Mouse (Mus musculus) embryonic facial prominence, embryonic 14.5 days (tissue): ENCODE results near the gene Kcnq1. TPM values are rescaled to one million over a fixed set of nuclear protein-coding genes. Genes with fewer than 3 reads are reported as not detected.
A peak's percentile ranks its signal among the peaks of the same experiment; 100 is the strongest.

ENCODE experiments used
- ATAC-seq: fragments of 200-750 bp; cut with Nextera tagmentation; 2 replicates; pipeline ENCODE4 v1.8.0; 2017; ENCODE audit warnings: low read depth, moderate number of reproducible peaks, moderate TSS enrichment
- DNase-seq: peaks from one replicate; pipeline ENCODE4 v3.0.0-alpha.2; 2015; ENCODE audit warnings: low spot score
- H3K27ac ChIP-seq: fragments of 300-500 bp; sonication (generic); replicated peaks from 2 replicates; pipeline ENCODE4 v1.5.1; 2014; ENCODE audit warnings: low read depth, mild to moderate bottlenecking, low read length, moderate library complexity
- H3K27me3 ChIP-seq: fragments of 300-500 bp; sonication (generic); replicated peaks from 2 replicates; pipeline ENCODE4 v1.6.1; 2014; ENCODE audit warnings: low read length; ENCODE audit not compliant: control insufficient read depth, insufficient read depth
- H3K36me3 ChIP-seq: fragments of 300-500 bp; sonication (generic); 2 replicates; pipeline ENCODE4 v1.6.1; 2014; ENCODE audit warnings: low read length, mixed read lengths; ENCODE audit not compliant: control insufficient read depth, insufficient read depth
- H3K4me1 ChIP-seq: fragments of 300-500 bp; sonication (generic); 2 replicates; pipeline ENCODE4 v1.6.1; 2014; ENCODE audit warnings: antibody characterized with exemption, low read length; ENCODE audit not compliant: control insufficient read depth, insufficient read depth
- H3K4me2 ChIP-seq: fragments of 300-500 bp; sonication (generic); 2 replicates; pipeline ENCODE4 v1.6.1; 2014; ENCODE audit warnings: low read depth, mild to moderate bottlenecking, low read length, moderate library complexity, mixed read lengths
- H3K4me3 ChIP-seq: fragments of 300-500 bp; sonication (generic); 2 replicates; pipeline ENCODE4 v1.5.1; 2014; ENCODE audit warnings: low read depth, mild to moderate bottlenecking, low read length
- H3K9ac ChIP-seq: fragments of 300-500 bp; sonication (generic); 2 replicates; pipeline ENCODE4 v1.6.1; 2014; ENCODE audit warnings: low read depth, mild to moderate bottlenecking, low read length, moderate library complexity, mixed read lengths
- H3K9me3 ChIP-seq: fragments of 300-500 bp; sonication (generic); 2 replicates; pipeline ENCODE4 v1.6.1; 2016; ENCODE audit warnings: low read length; ENCODE audit not compliant: control insufficient read depth
- WGBS: fragments of 180-500 bp; shearing (Covaris S2); extraction: QIAGEN DNeasy Blood & Tissue Kit; methylation state at CpG from one replicate; pipeline ENCODE4 v1.1.7; 2014; 5-methylcytosine and 5-hydroxymethylcytosine counted together
- polyA plus RNA-seq: library from polyadenylated mRNA; unstranded; fragments of >200 nt; fragmentation: Nextera tagmentation; extraction: Ambion mirVana; gene quantifications from 2 replicates; pipeline ENCODE4 v1.2.1, GENCODE M21; 2014

The Kcnq1 gene
- polyA plus RNA-seq, 1 experiment from 2014 or later = 1.9 TPM

DNA sequence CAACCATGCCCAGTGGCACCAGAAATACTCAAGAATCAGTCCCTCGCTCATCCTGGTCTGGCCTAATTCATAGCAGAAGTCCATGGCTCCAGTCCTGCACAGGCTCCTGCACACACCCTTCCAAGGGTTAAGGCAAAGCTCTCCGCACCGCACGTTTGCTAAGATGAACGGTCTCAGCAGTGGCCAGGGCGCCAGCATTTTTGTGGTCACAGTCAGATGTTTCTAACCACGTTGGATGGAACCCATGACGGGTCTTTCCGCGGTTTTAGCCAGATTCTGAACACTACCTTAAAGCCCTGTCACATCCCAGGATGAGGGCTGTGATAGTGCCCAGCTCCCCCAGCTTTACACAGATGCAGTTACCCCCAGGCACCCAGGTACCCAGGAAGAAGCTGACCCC lies 293.6 kb downstream of the Kcnq1 start:
- Histone ChIP-seq H3K9me3 (no peaks in the 10 kb centered on the region), H3K4me1 (peaks cover 11% of the 10 kb centered on the region), H3K4me2 (no peak overlapping the region), H3K27ac (peak overlapping the region; percentile 67; the same call in 1 of the 2 replicates), H3K4me3 (no peak overlapping the region), H3K27me3 (no peaks in the 10 kb centered on the region), H3K36me3 (no peaks in the 10 kb centered on the region), H3K9ac (no peak overlapping the region)
- WGBS = 67% methylated on average over 10 of the region's 10 CpGs
- ATAC-seq (no peak), DNase-seq (peak; percentile 70)

DNA sequence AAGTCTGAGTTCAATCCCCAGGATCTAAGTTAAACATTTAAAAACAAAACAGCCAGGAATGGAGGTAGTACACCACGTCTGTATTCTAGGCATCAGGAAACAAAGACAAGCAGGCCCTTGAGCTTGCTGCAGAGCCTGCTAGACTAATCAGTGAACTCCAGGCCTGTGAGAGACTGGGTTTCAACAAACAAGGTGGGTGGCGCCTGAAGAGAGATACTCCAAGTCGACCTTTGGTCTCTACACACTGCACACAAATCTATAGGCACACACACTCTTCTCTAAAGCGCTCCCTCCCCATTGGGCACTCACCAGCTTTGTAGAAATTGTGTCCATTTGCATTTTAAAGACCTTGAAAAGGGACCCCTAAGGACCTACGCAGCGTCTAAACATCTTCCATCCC lies 294.4 kb downstream of the Kcnq1 start:
- Histone ChIP-seq H3K27me3 (no peaks in the 10 kb centered on the region), H3K4me1 (0 out of 2 replicates have a peak, but pooled peaks cover 4% of the 10 kb centered on the region), H3K9ac (no peak overlapping the region), H3K36me3 (no peaks in the 10 kb centered on the region), H3K4me3 (no peak overlapping the region), H3K4me2 (no peak overlapping the region), H3K27ac (peak overlapping the region; percentile 67; the same call in 1 of the 2 replicates), H3K9me3 (no peaks in the 10 kb centered on the region)
- ATAC-seq (no peak), DNase-seq (no peak)
- WGBS = 48% methylated on average over 6 of the region's 6 CpGs

DNA sequence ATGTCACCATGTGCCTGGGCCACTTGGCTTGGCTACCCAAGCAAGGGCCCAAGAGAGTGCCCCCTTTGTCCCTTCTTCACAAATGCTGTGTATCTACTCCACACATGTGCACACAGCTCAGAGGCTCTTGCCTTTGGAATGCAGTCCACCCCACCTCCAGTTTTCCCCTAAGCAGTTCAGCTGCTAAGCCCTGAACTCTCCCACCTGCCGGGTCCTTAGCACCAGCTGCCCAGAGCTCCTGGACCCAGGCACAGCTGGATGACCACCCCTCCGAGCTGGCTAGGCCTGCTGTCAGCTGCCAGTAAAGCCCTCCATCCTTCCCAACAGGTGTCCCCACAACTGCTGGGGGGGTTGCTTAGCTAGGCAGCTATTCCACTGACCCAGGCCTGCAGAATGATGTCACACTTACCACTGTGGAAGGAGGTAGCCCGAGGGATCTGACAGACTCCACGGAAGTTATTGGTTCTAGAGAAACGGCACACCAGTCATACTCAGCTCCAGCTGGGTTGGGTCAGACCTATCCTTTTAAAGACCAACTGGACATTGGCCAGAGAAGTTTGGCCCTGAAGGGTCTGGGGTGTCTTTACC lies 295.4 kb downstream of the Kcnq1 start:
- WGBS = 68% methylated on average over 5 of the region's 5 CpGs
- Histone ChIP-seq H3K4me1 (0 out of 2 replicates have a peak, but pooled peaks cover 4% of the 10 kb centered on the region), H3K27ac (no peak overlapping the region), H3K36me3 (no peaks in the 10 kb centered on the region), H3K9me3 (no peaks in the 10 kb centered on the region), H3K9ac (no peak overlapping the region), H3K27me3 (no peaks in the 10 kb centered on the region), H3K4me3 (no peak overlapping the region), H3K4me2 (no peak overlapping the region)
- ATAC-seq (peak; percentile 81), DNase-seq (peak; percentile 76)

DNA sequence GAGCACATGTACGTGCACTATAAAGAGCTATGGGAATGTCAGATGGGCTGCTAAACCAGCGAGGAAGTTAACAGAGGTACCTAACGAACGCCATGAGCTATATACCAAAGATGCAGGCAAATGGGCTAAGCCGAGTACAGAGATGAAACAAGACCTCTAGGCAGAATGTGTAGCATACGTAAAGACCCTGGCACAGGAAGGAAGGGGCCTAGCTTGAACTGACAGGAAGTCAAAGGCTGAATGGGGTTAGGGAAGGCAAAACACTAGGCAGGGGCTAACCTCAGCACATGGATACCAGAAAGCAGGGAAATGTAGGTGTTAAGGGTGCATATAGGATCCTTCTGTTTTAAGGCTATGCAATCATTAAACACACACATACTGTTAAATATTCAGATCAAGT lies 298.1 kb downstream of the Kcnq1 start:
- no peak for ATAC-seq
- no peak overlapping the region for H3K4me2 ChIP-seq
- H3K9me3 ChIP-seq = no peaks in the 10 kb centered on the region
- H3K27me3 ChIP-seq = no peaks in the 10 kb centered on the region
- H3K36me3 ChIP-seq = no peaks in the 10 kb centered on the region
- no peak overlapping the region for H3K9ac ChIP-seq
- H3K4me1 ChIP-seq = peaks cover 20% of the 10 kb centered on the region
- no peak overlapping the region for H3K27ac ChIP-seq
- DNase-seq = no peak
- WGBS = 70% methylated on average over 6 of the region's 6 CpGs
- no peak overlapping the region for H3K4me3 ChIP-seq

DNA sequence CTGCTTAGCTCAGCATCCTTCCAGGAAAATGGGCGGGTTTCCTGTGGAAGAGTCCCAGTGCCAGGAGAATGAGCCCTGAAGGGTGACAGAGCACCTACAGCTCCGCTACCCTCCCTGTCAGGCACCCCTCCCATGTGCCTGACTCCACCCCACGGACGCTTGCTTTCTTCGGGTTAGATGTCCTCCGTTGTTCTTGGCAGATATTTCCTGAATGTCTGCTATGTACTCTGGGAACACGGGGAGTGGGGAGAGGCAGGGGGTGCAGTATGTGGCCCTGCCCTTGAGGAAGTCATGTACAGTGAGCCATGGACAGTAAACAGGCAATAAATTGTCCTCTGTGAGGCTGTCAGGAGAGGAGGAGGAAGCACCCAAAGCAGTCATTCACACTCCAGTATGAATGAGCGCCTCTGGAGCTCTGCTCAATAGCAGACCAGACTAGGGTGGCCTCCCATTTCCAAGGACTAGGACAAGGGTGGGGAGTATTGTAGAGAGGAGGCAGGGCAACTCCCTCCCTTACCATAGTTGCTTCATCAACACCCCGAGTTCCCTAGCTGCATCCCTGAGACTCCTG lies 301.9 kb downstream of the Kcnq1 start:
- H3K36me3 ChIP-seq = no peaks in the 10 kb centered on the region
- ATAC-seq (peak; percentile 69), DNase-seq (peak; percentile 35)
- no peak overlapping the region for H3K4me2 ChIP-seq
- H3K9ac ChIP-seq = no peak overlapping the region
- no peaks in the 10 kb centered on the region for H3K27me3 ChIP-seq
- peak overlapping the region; percentile 63 for H3K27ac ChIP-seq
- peaks cover 20% of the 10 kb centered on the region for H3K4me1 ChIP-seq
- H3K9me3 ChIP-seq = no peaks in the 10 kb centered on the region
- no peak overlapping the region for H3K4me3 ChIP-seq
- WGBS = 50% methylated on average over 9 of the region's 9 CpGs

DNA sequence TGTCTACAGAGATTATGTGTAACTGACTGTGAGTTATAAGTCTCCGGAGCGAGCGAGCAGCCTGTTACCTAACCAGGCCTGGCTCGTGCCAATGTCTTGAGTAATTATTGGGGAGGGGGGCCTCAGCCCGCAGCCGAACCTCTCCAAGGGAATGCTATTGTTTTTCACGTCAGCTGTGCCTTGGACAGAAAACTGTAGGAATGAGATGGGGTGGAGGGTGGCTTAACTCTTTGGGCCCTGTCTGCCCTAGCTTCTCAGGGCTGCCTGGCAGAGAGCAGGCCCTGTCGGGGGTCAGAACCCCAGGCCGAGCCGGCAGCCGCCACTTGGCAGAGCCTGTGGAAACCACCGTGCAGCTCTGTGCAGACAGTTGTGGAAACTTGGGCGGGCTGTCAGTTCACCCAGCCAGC lies 302.5 kb downstream of the Kcnq1 start:
- 35% methylated on average over 13 of the region's 13 CpGs for WGBS
- no peak overlapping the region for H3K9ac ChIP-seq

DNA sequence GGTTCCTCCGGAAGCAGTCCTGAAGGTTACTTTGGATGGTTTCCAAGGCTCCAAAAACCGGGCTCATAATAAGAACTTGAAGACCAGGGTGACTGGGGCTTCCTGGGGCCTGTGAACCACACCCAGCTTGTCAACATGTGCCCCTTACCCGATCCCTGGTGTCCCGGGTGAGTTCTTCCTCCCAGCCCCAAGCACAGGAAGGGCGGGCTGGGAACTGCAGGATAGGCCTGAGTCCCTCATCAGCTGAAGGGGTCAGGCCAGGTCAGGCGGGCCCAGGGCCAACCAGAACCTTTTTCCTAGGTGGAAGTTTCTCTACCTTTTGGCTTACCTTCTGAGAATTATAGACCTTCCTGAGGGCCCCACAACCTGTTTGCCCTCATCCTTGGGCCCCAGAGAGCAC lies 306.4 kb downstream of the Kcnq1 start:
- Histone ChIP-seq H3K9ac (no peak overlapping the region), H3K4me2 (no peak overlapping the region), H3K4me1 (peaks cover 32% of the 10 kb centered on the region), H3K36me3 (no peaks in the 10 kb centered on the region), H3K27me3 (no peaks in the 10 kb centered on the region), H3K9me3 (no peaks in the 10 kb centered on the region), H3K4me3 (no peak overlapping the region), H3K27ac (no peak overlapping the region)
- 66% methylated on average over 6 of the region's 6 CpGs for WGBS
- DNase-seq = no peak
- ATAC-seq = no peak

More for the DNA sequence above, 302.5 kb downstream of the Kcnq1 start:
- no peak overlapping the region for H3K4me2 ChIP-seq
- H3K27ac ChIP-seq = peak overlapping the region; percentile 63
- peak; percentile 91 for DNase-seq
- no peaks in the 10 kb centered on the region for H3K9me3 ChIP-seq
- H3K4me3 ChIP-seq = no peak overlapping the region
- no peaks in the 10 kb centered on the region for H3K36me3 ChIP-seq
- peaks cover 20% of the 10 kb centered on the region for H3K4me1 ChIP-seq
- peak; percentile 88 for ATAC-seq
- no peaks in the 10 kb centered on the region for H3K27me3 ChIP-seq

DNA sequence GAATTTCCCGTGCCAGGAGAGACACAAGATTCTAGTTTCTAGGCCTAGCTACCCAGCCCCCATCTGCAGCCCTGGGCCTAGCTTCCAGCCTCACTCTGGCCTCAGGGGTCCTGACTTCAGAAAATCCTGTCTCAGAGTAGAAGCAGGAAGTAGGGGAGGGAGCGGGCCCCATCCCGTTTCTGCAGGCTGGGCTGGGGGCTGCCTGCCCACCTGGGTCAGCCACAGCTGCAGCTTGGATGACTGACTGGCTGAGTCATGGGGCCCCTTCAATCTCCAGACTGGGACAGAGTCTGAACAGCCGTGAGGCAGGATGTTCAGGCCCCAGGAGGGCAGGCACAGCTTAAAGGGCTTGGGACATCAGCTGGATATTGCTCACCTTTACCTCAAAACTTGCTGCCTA lies 308.9 kb downstream of the Kcnq1 start:
- DNase-seq (peak; percentile 49), ATAC-seq (peak; percentile 64; the same call in 1 of the 2 replicates)
- whole genome bisulfite sequencing = 31% methylated on average over 4 of the region's 4 CpGs

DNA sequence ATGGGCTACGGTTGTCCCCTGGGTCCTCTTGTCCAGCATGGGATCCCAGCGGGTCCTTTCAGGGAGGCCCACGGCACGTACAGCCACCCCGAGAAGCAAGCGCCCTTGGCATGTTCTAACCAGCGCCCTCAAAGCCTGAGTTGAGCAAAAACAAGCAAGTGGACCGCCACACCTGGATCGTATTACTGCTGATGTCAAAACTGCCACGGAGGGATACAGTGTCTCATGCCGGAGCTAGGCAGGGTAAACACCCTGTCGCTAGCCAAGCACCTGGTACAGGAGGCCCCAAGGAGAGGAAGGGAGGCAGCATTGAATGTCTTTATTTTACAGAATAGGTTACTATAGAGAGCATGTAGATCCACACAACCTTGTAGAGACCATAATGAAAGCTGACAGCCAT lies 310.2 kb downstream of the Kcnq1 start:
- Histone ChIP-seq H3K27ac (no peak overlapping the region; the same call in 1 of the 2 replicates), H3K9me3 (no peaks in the 10 kb centered on the region), H3K36me3 (no peaks in the 10 kb centered on the region), H3K4me1 (peaks cover 13% of the 10 kb centered on the region), H3K9ac (no peak overlapping the region), H3K4me2 (no peak overlapping the region), H3K4me3 (no peak overlapping the region), H3K27me3 (no peaks in the 10 kb centered on the region)
- DNase-seq (peak; percentile 73), ATAC-seq (peak; percentile 72)
- WGBS = 37% methylated on average over 12 of the region's 12 CpGs

More for the DNA sequence above, 308.9 kb downstream of the Kcnq1 start:
- H3K4me3 ChIP-seq = no peak overlapping the region
- no peak overlapping the region for H3K4me2 ChIP-seq
- H3K27me3 ChIP-seq = no peaks in the 10 kb centered on the region
- H3K9me3 ChIP-seq = no peaks in the 10 kb centered on the region
- H3K9ac ChIP-seq = no peak overlapping the region
- no peak overlapping the region for H3K27ac ChIP-seq
- peaks cover 13% of the 10 kb centered on the region for H3K4me1 ChIP-seq
- no peaks in the 10 kb centered on the region for H3K36me3 ChIP-seq
